Mouse (Mus musculus): ENCODE results near the gene Tcf23.

Tcf23 gene

GRCm38 (mm10) chr5:30968416-30968815 is at the start of gene Tcf23:
Gene Tcf23, plus strand, starts transcription at chr5:30968662.
- DNase-seq = peak; percentile 98

- peak; percentile 93 for DNase-seq
These were observed 49.8 kb upstream of the Tcf23 start for GRCm38 (mm10) chr5:30918691-30919090.

- DNase-seq = peak; percentile 91
These were observed 48.4 kb upstream of the Tcf23 start for GRCm38 (mm10) chr5:30919831-30920614.

- peak; percentile 97 for DNase-seq
These were observed 47.8 kb upstream of the Tcf23 start for GRCm38 (mm10) chr5:30920621-30921020.

- DNase-seq = peak; percentile 99
These were observed 47.0 kb upstream of the Tcf23 start, which contains the start of gene Khk for GRCm38 (mm10) chr5:30921256-30922033. Gene Khk, plus strand, starts transcription at chr5:30921431.

GRCm38 (mm10) chr5:30922581-30923041 is 45.9 kb upstream of the Tcf23 start:
- peak; percentile 91 for DNase-seq

- DNase-seq = no peak
These were observed 45.3 kb upstream of the Tcf23 start for GRCm38 (mm10) chr5:30923119-30923518.

GRCm38 (mm10) chr5:30924614-30925013 is 43.8 kb upstream of the Tcf23 start:
- peak; percentile 88 for DNase-seq

GRCm38 (mm10) chr5:30925217-30925616 is 43.2 kb upstream of the Tcf23 start:
- DNase-seq = peak; percentile 86

- DNase-seq = no peak
These were observed 42.4 kb upstream of the Tcf23 start for GRCm38 (mm10) chr5:30926073-30926472.

- peak; percentile 91 for DNase-seq
These were observed 40.4 kb upstream of the Tcf23 start for GRCm38 (mm10) chr5:30927945-30928529.

GRCm38 (mm10) chr5:30930121-30930520 is 38.3 kb upstream of the Tcf23 start:
- DNase-seq = peak; percentile 92

GRCm38 (mm10) chr5:30930846-30931245 is 37.6 kb upstream of the Tcf23 start:
- DNase-seq = no peak

GRCm38 (mm10) chr5:30931378-30931777 is 37.1 kb upstream of the Tcf23 start:
- no peak for DNase-seq

GRCm38 (mm10) chr5:30933705-30934104 is 34.8 kb upstream of the Tcf23 start:
- DNase-seq = peak; percentile 72

- DNase-seq = peak; percentile 73
These were observed 33.6 kb upstream of the Tcf23 start for GRCm38 (mm10) chr5:30934725-30935461.

- peak; percentile 71 for DNase-seq
These were observed 25.5 kb upstream of the Tcf23 start for GRCm38 (mm10) chr5:30943004-30943403.

GRCm38 (mm10) chr5:30944344-30944743 is 24.1 kb upstream of the Tcf23 start:
- no peak for DNase-seq

GRCm38 (mm10) chr5:30944956-30945781 is 23.3 kb upstream of the Tcf23 start, which contains the start of gene Cgref1:
Gene Cgref1, minus strand, starts transcription at chr5:30945591.
- DNase-seq = peak; percentile 95

- no peak for DNase-seq
These were observed 19.8 kb upstream of the Tcf23 start for GRCm38 (mm10) chr5:30948620-30949019.

- peak; percentile 99 for DNase-seq
These were observed 18.7 kb upstream of the Tcf23 start for GRCm38 (mm10) chr5:30949654-30950326.
